Mouse (Mus musculus): ENCODE results near the gene Mitf.

- no peak for TF ChIP-seq GATA1 (IDR thresholded peaks at IDR 0.05; ENCODE audit: borderline replicate concordance, low read length)
- TF ChIP-seq FLI1 (IDR thresholded peaks at IDR 0.05; ENCODE audit: low read length), result no peak
These were observed 11.3 kb downstream of the Mitf start for GRCm38 (mm10) chr6:97818128-97818527.

Data from megakaryocyte, embryonic 14.5 days (primary cell).